Mouse (Mus musculus) MN1 (cell line): ENCODE measurements around the gene Cldn13.
A peak's percentile ranks its signal among the peaks of the same experiment; 100 is the strongest.
"Not testable (repeated sequence)": the region's sequence is repeated elsewhere in the genome, so short reads cannot be mapped to it uniquely, and the experiment has no call there.

Source experiments
- DNase-seq: peaks from one replicate; pipeline ENCODE4 v3.0.0-alpha.2; 2016; ENCODE audit warnings: low spot score

Gene Cldn13

GRCm38 (mm10) chr5:134933686-134934085 is 18.4 kb upstream of the Cldn13 start:
- DNase-seq, result not testable (repeated sequence)

GRCm38 (mm10) chr5:134933281-134933680 is 18.0 kb upstream of the Cldn13 start:
- DNase-seq, result no peak

GRCm38 (mm10) chr5:134932903-134933276 is 17.6 kb upstream of the Cldn13 start:
- peak; percentile 92 for DNase-seq

GRCm38 (mm10) chr5:134932179-134932902 is 17.0 kb upstream of the Cldn13 start, which contains the start of gene Mettl27:
Gene Mettl27, plus strand, starts transcription at chr5:134932368.
- peak; percentile 97 for DNase-seq

GRCm38 (mm10) chr5:134929988-134930387 is 14.7 kb upstream of the Cldn13 start:
- DNase-seq, result no peak

- no peak for DNase-seq
Measured at GRCm38 (mm10) chr5:134926726-134927125, 11.4 kb upstream of the Cldn13 start.

- no peak for DNase-seq
Measured at GRCm38 (mm10) chr5:134923141-134923540, 7.8 kb upstream of the Cldn13 start.

- DNase-seq, result no peak
Measured at GRCm38 (mm10) chr5:134921106-134921505, 5.8 kb upstream of the Cldn13 start.

GRCm38 (mm10) chr5:134920106-134920687 is 4.9 kb upstream of the Cldn13 start:
- DNase-seq, result peak; percentile 49

GRCm38 (mm10) chr5:134919097-134919496 is 3.8 kb upstream of the Cldn13 start:
- no peak for DNase-seq

GRCm38 (mm10) chr5:134918071-134918832 is 2.9 kb upstream of the Cldn13 start:
- peak; percentile 57 for DNase-seq

GRCm38 (mm10) chr5:134914510-134914909 is 816 bp downstream of the Cldn13 start:
- DNase-seq, result no peak

- DNase-seq, result no peak
Measured at GRCm38 (mm10) chr5:134913753-134914152, 1.6 kb downstream of the Cldn13 start.

GRCm38 (mm10) chr5:134913352-134913751 is 2.0 kb downstream of the Cldn13 start:
- DNase-seq, result no peak

- DNase-seq, result peak; percentile 31
Measured at GRCm38 (mm10) chr5:134911901-134912300, 3.4 kb downstream of the Cldn13 start.

GRCm38 (mm10) chr5:134907135-134907534 is 8.2 kb downstream of the Cldn13 start:
- peak; percentile 95 for DNase-seq

GRCm38 (mm10) chr5:134906633-134907032 is 8.7 kb downstream of the Cldn13 start, which contains the start of gene Tmem270:
Gene Tmem270, minus strand, starts transcription at chr5:134906733.
- no peak for DNase-seq

GRCm38 (mm10) chr5:134901644-134902027 is 13.7 kb downstream of the Cldn13 start:
- no peak for DNase-seq

- peak; percentile 88 for DNase-seq
Measured at GRCm38 (mm10) chr5:134901012-134901643, 14.2 kb downstream of the Cldn13 start.

- DNase-seq, result no peak
Measured at GRCm38 (mm10) chr5:134897596-134897995, 17.7 kb downstream of the Cldn13 start.

GRCm38 (mm10) chr5:134896965-134897364 is 18.4 kb downstream of the Cldn13 start:
- no peak for DNase-seq

GRCm38 (mm10) chr5:134895291-134895690 is 20.0 kb downstream of the Cldn13 start:
- DNase-seq, result peak; percentile 25
